Mouse (Mus musculus): Measurements from ENCODE around the gene Dab1.

Dab1 gene

DNA sequence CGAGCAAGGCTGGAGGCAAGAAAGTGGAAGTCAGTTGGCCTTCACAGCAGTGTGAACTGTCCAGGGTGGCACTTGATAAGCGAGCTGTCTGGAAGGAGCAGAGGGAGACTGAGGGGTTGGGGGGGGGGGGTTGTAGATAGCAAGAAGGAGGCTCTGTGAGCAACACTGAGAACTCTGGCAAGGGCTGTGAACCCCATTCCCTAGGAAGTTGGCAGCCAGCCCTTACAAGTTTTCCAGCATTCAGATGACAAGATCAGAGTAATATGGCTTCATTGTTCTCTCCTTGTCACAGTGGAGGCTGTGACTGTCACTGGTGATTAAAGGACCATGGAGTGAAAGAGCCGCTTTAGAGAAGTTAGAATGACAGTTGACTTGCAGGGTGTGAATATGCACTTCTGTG lies 662.4 kb downstream of the Dab1 start:
- DNase-seq: no peak

DNA sequence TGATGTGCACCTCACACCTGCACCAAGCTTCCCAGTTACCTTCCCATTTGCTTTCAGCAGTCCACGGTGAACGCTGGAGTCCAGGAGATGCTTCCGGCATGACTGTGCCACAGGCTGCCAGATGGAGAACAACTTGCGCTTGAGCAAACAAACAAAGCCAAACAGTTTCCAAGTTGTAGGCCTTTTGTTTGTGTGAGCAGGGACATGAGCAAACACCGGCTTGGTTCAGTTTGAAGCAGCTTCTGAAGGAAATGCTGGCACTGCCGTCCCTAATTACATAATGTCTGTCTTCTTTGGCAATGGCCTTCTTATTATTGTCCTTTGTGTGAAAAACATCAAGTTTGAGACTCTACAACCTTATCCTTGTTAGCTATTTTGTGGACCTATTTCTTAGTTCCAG lies 664.7 kb downstream of the Dab1 start:
- DNase-seq: no peak

DNA sequence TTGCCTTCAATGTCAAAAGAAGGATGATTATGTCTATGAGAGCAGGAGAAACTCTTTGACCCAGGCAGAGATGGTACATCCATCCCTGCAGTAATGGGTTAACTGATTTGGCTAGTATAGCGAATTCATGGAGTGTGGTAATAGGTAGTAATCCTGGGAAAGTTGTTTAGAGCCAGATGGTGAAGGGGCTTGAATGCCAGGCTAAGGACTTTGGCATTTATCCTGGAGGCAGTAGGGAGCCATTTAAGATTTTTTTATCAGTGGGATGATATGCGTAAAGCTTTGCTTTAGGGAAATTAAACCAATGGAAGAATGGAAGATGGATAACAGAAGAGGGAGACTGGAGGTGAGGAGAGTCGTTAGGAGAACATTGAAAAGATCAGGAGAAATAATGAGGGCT lies 669.2 kb downstream of the Dab1 start:
- no peak for DNase-seq

DNA sequence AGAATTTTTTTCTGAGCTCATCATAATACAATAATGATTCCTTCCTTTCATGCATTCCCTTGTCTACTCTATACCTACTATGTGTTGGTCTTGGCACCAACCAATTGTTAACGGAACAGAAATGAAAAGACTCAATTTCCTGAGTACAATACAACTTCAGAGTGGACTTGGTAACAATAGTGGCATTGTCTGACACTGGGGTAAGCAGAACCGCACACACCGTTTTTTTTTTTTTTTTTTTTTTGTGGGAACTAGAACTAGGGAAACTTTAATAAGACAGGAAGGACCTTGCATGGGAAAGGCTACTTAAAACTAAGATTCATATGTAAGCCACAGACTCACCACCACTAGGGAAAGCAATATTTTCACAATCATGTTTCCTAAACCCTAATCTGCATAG lies 682.6 kb downstream of the Dab1 start:
- no peak for DNase-seq

DNA sequence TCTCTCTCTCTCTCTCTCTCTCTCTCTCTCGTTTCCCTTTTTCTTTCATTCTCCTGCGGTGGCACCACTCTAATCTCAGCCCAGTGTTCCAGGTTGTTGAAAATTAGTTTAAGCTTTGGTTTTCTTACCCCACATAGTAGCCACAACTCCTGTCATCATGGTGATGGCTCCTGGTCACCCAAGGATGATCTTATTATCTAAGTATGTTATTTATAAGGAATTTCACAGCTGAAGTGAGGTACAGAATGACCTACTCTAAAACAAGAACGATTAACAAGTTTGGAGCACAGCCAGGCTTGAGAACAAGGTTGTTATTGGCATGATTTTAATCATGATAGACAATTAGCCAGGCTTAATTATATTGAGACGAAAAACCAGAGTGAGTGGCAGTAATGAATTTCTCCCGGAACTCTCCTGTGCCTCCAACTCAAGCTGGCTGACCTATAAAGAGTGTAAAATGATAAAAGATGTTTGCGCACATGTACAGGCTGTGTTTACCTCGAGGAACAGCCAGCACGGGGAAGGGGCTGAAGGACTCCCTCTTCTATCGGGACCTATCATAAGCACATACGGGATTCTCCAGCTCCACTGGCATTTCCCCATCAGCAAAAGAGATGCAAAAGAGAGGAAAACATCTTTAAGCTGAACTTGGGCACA lies 684.0 kb downstream of the Dab1 start:
- no peak for DNase-seq

DNA sequence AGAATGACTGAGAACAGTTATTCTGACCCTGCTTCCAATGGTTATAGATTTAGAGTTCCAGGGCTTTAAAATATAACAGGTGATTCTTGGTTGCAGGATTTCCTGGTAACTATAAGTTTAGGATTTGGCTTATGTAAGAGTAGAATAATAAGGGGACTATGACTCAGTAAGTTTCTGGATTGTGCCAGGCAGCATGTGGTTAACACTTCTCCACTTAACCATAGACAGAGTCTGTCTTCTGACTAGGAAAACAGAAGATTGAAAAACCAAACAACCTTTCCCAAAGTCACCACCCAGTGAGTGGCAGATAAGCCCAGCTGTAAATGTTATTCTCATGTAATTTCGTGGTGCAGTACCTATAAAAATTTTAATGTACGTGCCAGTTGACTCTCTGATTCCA lies 688.6 kb downstream of the Dab1 start:
- no peak for DNase-seq

DNA sequence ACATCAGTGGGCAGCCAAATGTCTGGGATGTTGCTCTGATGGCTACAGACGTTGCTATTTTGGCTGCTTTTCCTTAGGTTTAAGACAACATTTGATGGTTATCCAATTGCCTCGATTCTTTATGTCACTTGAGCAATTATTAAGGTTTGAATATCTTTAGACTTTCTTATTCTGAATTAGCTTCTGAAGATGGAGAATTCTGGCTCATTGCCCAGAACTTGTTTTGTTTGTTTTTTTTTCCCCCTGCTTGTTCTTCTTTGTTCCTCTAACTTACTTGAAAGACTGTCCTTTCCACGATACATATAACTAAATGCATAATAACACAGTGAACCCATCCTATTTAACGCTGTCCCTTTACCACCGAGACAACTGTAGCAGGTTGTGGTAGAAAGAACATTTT lies 707.1 kb downstream of the Dab1 start:
- no peak for DNase-seq

DNA sequence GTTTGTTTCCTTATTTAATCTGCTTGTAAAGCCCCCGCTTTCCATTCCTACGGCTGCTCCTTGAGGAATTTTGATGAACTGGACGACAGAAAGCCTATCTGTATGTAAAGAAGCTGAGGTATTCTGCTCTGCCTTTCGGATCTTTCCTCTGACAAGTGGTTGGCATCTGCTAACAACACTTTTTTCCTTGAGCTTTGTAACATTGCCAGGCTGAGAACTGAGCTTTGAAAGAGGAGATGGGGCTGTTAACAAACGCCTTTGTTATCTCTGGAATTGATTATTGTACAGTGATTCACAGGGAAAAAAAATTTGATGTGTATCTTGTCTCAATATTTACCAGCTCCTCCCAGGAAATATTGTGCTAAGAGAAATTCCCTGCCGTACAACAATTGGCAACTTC lies 712.7 kb downstream of the Dab1 start:
- DNase-seq: no peak

DNA sequence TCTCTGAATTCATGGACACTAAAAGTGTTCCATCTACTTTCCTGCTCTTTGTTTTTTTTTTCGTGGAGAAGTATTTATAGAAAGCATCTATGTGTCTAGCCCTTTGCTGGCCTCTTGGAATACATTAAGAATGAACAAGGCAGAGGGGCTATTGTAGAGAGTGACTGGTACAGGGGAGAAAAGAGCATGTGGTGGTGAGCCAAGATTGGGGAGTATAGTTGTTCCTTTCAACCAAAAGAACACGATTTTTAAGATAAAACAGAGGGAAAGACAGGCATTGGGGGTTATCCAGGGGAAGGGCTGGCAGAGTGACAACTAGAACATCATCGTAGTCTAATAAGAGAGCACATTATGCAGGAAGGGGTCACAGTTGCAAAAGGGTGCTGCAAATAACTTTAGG lies 713.2 kb downstream of the Dab1 start:
- DNase-seq: no peak

DNA sequence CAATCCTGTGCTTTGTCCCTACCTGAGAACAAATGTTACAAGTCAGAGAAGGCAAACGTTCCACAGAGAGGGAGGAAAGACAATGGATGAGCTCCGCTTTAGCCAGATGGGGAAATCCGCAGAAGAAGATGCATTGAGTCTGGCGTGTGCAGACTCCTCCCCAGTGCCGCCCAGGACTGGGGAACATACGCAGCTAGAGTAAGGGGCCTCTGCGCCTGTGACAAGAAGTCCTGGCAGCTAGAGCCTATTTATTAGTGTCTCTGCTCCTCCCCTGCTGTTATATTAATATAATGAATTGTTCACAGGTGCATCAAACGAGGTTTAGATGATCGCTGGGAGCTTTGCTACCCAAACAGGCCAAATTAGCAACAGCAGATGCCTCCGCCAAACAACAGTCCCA lies 718.1 kb downstream of the Dab1 start:
- DNase-seq: no peak

DNA sequence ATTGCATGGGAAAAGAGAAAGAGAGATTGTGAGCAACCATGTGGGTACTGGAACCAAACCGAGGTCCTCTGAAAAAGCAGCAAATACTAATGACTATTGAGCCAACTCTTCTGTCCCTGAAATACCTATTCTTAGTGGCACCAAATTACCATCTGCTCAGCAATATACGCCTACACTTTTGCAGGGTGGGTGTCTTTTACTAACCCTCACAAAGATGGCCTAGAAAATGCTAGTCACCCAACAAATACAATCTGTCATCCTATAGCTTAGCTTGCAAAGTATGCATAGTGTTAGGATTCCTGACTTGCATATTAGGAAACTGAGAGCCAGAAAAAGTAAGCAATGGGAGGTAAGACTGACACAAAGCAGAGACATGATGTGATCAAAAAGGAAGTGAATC lies 719.2 kb downstream of the Dab1 start:
- no peak for DNase-seq

DNA sequence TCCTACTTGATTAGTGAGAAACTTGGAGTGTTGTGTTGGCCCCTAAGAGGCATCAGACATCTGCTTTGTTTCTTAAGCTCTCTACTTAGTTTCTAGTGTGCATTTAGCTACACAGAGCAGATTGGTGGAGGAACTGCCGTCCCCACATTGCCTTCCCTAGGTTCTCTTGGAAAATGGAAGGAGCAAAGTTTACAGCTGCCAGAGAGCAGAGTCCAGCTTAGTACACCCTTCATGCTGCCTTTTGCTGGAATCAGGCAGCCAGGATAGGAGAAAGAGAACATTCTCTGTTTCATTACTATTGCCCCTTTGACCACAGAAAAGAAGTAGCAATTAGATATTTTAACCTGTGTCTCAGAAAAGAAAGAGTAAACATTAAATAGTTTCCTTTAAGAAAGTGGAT lies 742.2 kb downstream of the Dab1 start:
- DNase-seq: no peak

DNA sequence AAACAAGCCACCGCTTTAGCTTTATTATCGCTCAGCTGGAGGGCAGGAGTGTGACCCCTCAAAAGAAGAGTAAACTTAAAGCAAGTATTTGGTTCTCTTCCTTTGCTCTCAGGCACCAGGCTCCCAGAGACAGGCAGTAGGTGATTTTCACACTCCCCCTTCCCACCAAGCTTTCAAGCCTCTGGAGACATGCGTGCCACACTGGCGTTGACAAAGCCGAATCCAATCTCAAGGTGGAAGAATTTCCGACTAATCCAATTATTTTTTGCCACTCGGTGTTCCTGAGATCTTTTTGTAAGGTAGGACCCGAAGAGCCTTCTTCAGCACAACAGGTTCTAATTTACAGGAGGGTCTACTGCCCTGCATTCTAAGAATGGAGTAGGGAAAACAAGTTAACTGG lies 747.3 kb downstream of the Dab1 start:
- no peak for DNase-seq

DNA sequence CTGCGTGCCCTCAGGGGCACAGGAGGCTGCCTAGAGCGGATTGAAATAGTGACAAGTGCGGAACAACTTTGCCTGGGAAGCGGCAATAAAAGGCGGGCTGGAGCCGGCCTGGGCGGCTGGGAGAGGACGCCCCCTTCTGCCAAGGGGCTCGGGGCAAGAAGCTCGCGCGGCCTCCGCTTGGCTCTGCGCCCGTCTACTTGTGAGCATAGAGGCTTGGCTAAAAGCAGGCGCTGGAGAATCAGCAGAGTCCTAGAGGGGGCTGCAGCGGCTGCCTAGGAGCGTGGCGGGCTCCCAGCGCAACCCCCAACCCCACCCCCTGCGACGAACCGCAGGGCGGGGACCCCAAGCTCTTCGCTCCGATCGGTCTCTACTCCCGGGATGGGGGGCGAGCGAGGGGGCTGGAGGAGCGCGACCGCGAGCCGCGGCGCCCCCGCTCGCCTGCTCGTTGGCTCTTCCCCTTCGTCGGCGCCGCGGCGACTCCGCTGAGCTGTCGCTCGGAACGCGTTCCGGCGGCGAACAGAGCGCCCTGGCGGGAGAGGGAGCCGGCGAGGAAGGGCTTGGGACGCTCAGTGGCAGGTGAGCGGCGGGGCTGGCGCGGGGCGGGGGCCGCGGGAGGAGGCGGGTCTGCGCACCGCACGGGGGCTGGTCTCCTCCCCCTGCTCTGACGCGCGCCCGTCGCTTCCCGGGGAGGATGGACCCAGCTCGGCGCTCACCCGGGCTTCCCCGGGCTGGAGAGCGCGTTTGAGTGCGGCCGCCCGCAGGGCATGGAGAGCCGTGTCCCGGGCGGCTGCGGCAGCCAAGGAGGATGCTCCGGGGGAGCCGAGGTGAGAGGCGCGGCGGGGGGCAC lies 748.0 kb downstream of the Dab1 start:
- peak; percentile 78 for DNase-seq

DNA sequence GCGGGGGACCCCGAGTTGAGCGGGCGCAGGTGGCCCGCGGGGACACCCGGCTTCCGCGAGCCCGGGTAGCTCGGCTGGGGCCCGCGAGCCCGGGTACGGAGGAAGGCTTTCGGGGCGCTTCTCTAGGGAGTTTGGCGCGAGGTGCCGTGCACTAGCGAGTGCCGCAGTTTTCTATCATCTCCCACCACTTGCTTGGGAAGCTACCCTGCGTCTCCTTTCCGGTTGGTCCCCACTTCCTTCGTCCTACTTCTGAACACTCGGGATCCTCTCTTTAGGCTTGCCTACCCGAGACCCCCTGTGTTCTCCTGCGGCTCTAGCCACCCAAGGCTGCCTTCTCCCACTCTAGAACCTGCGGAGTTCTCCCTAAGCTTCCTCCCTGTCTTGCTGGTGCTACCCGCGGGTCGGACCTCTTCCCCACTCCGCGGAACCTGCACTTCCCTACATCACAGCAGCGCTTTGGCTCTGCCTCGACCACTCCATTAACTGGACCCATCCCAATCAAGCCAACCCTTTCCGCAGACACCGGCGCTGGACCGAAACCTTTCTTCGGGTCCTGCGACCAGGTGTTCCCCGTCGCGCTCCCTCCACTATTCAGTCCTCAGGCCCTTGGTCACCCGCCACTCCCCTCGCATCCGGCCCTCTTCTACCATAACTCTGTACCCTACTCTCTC lies 748.7 kb downstream of the Dab1 start:
- peak; percentile 47 for DNase-seq

DNA sequence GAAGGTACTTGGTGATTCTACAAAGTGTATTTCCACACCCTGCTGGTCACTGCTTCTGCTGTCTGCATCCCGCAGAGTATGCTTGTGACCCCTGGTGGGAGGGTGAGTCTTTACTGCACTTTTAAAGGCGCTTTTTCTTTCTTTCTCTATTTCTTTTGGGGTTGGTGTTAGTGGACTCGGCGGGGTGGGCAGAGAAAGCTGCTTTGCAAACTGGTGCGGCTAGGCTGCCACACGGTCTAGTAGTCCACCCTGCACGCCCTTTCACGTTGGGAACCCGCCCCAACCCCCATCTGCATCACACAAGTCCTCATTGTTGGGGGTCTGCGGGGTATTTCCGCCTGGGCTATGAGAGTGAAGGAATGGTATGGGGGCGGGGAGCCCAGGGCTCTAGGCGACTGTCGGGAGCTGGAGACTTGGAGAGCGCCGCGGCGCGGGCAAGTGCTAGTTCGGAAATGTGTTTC lies 749.4 kb downstream of the Dab1 start:
- peak; percentile 74 for DNase-seq

DNA sequence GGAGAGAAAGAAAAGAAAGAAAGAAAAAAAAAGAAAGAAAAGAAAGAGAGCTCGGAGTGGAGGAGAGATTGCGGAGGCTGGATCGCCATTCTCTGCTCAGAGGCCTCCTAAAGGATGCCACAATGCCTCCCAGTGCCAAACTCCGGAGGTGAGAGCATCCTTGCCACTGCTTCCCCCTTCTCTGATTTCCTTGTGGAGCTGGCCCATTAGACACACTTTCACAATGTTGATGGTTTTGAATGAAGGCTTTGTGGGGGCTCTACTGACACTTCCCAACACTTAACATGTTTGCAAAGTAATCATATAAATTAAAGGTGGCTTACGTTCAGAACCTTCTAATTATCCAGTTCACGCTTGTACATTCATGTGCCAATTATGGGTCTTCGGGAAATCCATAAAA lies 749.9 kb downstream of the Dab1 start:
- DNase-seq: peak; percentile 31

DNA sequence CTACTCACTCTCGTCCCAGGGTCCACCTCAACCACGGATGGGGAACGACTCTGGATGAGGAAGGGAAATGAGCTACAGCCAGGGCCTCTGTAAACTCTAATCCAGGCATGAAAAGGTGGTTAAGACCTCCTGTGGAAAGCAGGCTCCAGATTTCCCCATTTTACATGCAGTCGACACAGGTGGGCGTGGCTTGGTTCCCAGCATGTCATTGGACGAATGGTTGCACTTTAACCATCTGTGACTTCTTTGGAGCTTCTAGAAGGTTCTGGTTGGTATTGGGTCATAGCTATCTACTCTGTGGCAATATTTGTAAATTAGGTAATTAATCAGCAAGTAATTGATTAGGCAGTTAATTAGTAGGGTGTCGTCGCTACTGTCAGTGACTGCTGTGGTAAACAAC lies 752.0 kb downstream of the Dab1 start:
- no peak for DNase-seq

DNA sequence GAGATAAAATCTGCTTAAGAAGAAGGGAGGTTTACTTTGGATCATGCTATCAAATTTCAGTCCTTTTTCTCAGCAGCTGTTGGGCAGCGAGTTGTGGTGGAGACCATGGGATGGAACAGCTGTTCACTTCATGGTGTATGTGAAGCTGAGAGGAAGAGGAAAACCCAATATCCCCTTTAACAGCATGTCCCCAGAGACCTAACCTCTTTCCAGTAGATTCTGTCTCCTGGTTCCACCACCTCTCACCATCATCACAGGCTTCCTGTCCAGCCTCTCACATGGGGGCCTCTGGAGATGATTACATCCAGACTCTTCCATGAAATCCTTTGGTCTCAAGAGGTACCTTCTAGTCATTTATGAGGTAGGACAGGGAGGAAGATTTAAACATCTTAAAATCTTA lies 755.0 kb downstream of the Dab1 start:
- no peak for DNase-seq

DNA sequence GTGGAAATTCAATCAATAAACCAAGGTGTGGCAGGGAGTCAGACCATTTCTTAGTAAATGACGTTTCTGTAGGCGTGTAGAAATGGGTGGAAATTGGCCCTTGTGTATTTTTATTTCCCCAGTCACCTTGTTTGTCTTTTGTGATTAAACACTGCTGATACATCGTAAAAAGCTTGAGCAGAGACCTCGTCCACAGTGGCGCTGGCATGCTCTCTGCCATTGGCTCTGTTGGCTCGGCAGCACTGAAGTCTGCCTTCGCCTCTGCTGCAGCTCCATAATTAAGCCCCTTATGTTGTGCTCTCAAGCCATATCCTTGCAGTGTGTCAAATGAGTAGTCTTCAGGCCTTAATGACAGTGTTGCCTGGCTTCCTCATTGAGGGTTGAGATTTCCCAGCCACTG lies 765.5 kb downstream of the Dab1 start:
- no peak for DNase-seq

DNA sequence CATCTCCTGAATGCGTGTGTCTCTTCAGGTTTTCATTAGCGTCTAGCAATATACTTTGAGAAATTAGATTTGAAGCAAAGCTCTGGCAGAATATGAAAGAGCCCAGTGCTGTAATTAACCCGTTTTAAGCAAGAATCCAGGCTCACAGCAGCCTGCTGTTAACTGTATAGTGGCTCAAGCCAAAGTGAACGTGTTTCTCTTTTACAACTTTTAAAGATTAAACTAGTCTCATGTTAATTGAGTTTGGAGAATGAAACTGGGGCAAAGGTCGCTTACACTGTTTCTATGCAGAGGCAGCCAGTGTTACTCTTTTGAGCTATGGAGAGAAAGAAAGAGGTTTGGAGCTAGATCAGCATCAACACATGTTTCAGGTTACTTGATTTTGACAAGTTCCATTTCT lies 766.1 kb downstream of the Dab1 start:
- no peak for DNase-seq

DNA sequence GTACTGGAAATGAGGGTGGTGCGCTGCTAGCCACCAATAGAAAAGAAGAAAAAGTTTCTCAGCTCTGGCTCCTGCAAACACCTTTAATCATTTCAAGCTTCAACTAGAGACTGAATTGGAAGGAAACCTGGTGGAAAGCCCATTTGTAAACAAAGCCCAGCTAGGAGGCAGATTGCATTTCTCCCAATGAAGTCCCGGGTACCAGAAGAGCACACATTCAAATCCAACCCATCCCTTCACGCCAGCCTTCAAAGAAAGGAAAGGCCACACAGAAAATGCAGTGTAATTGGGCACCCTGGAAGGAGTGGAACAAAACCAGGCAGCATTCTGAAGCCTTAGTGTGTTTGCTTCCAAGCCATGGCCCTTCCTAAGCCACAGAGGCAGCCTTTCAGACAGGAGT lies 776.4 kb downstream of the Dab1 start:
- DNase-seq: no peak

DNA sequence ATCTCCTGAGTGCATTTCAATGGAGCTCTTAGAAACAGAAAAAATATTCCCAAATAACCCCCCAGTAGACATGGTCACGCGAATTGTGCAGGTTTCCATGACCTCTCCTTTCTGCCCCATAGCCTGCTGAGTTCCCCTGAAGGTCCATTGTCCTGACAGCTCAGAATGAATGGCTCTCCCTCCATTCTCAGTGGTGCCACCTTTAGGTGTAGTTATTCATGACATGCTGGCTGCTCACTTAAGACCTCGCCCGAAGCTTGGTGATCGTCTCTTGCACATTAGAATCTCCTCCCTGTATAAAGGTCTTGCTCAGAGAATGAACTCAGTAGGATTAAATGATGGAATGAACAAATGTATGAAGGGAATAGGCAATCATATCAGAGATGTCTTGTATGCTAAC lies 776.9 kb downstream of the Dab1 start:
- DNase-seq: no peak

DNA sequence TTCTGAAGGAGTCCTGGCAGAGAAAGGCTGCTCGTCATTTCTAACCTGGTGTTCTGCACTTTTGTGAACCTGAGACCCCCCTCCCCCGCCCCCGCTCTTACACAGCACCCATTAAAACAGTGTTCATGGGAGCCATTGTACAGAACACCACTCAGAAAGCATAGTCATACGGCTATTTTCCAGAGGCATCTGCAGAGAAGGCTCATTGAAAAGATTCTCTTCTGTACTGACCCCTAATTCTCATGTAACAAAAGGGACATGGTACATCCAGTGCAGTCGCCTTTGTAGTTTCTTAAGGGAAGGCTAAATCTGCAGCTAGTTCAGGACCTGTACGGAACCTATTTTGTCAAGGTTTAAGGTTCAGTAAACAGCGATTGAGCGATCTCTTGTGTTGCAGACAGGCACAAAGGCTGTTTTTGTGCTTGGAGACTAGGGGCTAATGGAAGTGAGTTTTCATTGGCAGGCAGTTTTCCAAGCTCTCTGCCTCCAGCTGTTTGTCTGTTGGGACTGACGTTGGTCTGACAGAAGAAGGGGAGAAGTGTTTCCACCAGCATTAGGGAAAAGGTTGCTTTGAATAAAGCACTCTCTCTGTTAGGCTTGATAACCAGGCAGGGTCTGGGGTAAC lies 780.1 kb downstream of the Dab1 start:
- DNase-seq: no peak

Data from cerebellum, adult 11 months (tissue).